Mouse (Mus musculus) intestine, embryonic 16.5 days (tissue): ENCODE measurements at regions not wholly inside any gene's neighbourhood (a gene's known extent, or its start where the extent isn't known, plus 50 kb on each side); places are given as distances from the start of the nearest gene placed in this dataset.

Experiments used
- ATAC-seq: fragments of 200-750 bp; cut with Nextera tagmentation; 2 replicates; pipeline ENCODE4 v1.8.0; 2017; ENCODE audit warnings: moderate TSS enrichment, moderate library complexity
- H3K27ac ChIP-seq: fragments of 300-500 bp; sonication (generic); 2 replicates; pipeline ENCODE4 v1.5.1; 2014; ENCODE audit warnings: mild to moderate bottlenecking, low read length
- H3K27me3 ChIP-seq: fragments of 300-500 bp; sonication (generic); replicated peaks from 2 replicates; pipeline ENCODE4 v1.6.1; 2014; ENCODE audit warnings: low read length, control low read depth, mixed read lengths; ENCODE audit not compliant: control insufficient read depth, insufficient read depth
- H3K36me3 ChIP-seq: fragments of 300-500 bp; sonication (generic); 2 replicates; pipeline ENCODE4 v1.6.1; 2014; ENCODE audit warnings: low read length, control low read depth; ENCODE audit not compliant: control insufficient read depth, insufficient read depth
- H3K4me1 ChIP-seq: fragments of 300-500 bp; sonication (generic); 2 replicates; pipeline ENCODE4 v1.6.1; 2014; ENCODE audit warnings: low read length, control low read depth, mixed read lengths; ENCODE audit not compliant: control insufficient read depth, insufficient read depth
- H3K4me2 ChIP-seq: fragments of 300-500 bp; sonication (generic); 2 replicates; pipeline ENCODE4 v1.6.1; 2014; ENCODE audit warnings: low read depth, low read length, control low read depth
- H3K4me3 ChIP-seq: fragments of 300-500 bp; sonication (generic); 2 replicates; pipeline ENCODE4 v1.5.1; 2014; ENCODE audit warnings: mild to moderate bottlenecking, low read length
- H3K9ac ChIP-seq: fragments of 300-500 bp; sonication (generic); 2 replicates; pipeline ENCODE4 v1.6.1; 2014; ENCODE audit warnings: low read depth, low read length
- H3K9me3 ChIP-seq: fragments of 300-500 bp; sonication (generic); 2 replicates; pipeline ENCODE4 v1.6.1; 2016; ENCODE audit warnings: low read length, control low read depth; ENCODE audit not compliant: control insufficient read depth
- WGBS: fragments of 180-500 bp; shearing (Covaris S2); extraction: QIAGEN DNeasy Blood & Tissue Kit; methylation state at CpG from one replicate; pipeline ENCODE4 v1.1.7; 2014; 5-methylcytosine and 5-hydroxymethylcytosine counted together

DNA sequence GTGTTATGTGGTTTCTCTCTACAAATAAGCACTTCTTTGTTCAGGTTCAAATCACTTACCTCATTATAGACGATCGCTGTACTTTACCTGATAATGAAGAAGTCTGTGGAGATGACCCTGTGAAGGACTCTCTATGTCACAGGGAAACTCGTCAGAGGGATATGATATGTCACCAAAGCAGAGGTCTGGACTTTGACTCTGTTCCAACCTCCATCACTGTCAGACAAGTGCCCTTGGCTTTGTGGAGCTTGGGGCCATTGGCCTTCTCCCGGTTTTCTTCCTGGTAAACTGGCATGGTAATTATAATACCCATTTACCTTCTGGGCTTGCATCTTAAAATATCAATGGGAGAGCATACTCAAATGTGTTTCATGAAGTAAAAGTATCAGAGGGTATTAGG, 98.1 kb upstream of the Rxfp2 start:
- ATAC-seq: no peak

GRCm38 (mm10) chr5:149924501-149924900, 94.0 kb upstream of the Rxfp2 start:
- Histone ChIP-seq H3K27ac (no peak overlapping the region), H3K9ac (no peak overlapping the region), H3K36me3 (no peaks in the 10 kb centered on the region), H3K4me3 (no peak overlapping the region), H3K4me1 (no peaks in the 10 kb centered on the region), H3K27me3 (no peaks in the 10 kb centered on the region), H3K9me3 (no peaks in the 10 kb centered on the region), H3K4me2 (no peak overlapping the region)
- WGBS: 83% methylated on average over 10 of the region's 10 CpGs
- no peak for ATAC-seq

More for the DNA sequence above, 98.1 kb upstream of the Rxfp2 start:
- Histone ChIP-seq H3K9ac (no peak overlapping the region), H3K36me3 (no peaks in the 10 kb centered on the region), H3K27me3 (no peaks in the 10 kb centered on the region), H3K9me3 (no peaks in the 10 kb centered on the region), H3K4me1 (no peaks in the 10 kb centered on the region), H3K27ac (no peak overlapping the region), H3K4me2 (no peak overlapping the region), H3K4me3 (no peak overlapping the region)
- 87% methylated on average over 4 of the region's 4 CpGs for WGBS

DNA sequence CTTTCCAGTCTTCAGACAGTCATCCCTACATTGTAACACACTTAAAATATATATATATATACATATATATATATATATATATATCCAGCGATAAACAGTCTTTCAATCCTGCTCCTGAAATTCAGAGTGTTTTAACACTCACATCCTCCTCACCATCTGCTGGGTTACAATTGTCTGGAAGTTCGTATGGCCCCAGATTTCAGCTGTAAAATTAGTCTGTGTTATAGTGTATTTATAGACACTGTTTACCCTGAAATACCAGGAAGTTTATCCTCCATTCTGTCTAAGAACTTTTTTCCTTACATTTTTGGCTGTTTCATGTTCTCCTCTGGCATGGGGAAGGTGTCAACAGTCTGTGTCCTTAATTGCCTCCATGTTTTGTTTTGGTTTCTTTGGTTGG, 91.7 kb upstream of the Rxfp2 start:
- no peaks in the 10 kb centered on the region for H3K9me3 ChIP-seq
- H3K4me1 ChIP-seq: no peaks in the 10 kb centered on the region
- no peak for ATAC-seq
- no peak overlapping the region for H3K27ac ChIP-seq
- H3K4me2 ChIP-seq: no peak overlapping the region
- H3K9ac ChIP-seq: no peak overlapping the region
- no peak overlapping the region for H3K4me3 ChIP-seq
- H3K36me3 ChIP-seq: no peaks in the 10 kb centered on the region
- WGBS: 68% methylated on average over 2 of the region's 2 CpGs
- H3K27me3 ChIP-seq: no peaks in the 10 kb centered on the region

DNA sequence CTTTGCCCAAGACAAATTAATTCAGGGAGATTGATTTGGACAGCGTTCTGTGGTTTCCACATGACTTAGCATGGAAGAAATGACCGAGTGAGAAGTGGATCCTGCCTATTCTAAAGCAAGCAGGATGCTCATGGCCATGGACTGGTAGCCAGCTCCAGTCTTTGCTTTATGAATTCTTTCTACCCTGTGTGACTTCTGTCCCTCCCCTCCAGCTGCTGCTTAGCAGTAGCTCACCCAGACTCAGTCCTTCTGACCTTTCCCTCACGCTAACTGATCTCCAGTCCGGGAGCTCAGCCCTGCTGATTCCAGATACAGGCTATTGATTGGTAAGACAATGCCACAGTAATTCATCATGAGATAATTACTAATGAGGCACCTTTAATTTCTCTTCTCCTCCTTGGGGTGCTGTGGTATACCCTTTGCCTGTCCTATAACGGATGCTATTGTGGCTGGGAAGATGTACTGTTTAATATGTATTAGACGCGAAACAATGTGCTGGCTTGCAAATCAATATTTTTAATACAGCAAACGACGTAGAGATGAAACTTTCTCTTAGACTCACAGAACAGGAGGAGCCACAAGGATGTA, 86.8 kb upstream of the Rxfp2 start:
- Histone ChIP-seq H3K4me2 (no peak overlapping the region), H3K4me3 (no peak overlapping the region), H3K4me1 (no peaks in the 10 kb centered on the region), H3K27ac (no peak overlapping the region), H3K9me3 (no peaks in the 10 kb centered on the region), H3K9ac (no peak overlapping the region), H3K36me3 (no peaks in the 10 kb centered on the region), H3K27me3 (no peaks in the 10 kb centered on the region)
- WGBS: 59% methylated on average over 9 of the region's 9 CpGs
- ATAC-seq: no peak

- H3K36me3 ChIP-seq: no peaks in the 10 kb centered on the region
- H3K4me2 ChIP-seq: no peak overlapping the region
- no peak overlapping the region for H3K9ac ChIP-seq
- H3K4me3 ChIP-seq: no peak overlapping the region
- no peaks in the 10 kb centered on the region for H3K27me3 ChIP-seq
- WGBS: 55% methylated on average over 4 of the region's 4 CpGs
- no peaks in the 10 kb centered on the region for H3K4me1 ChIP-seq
- H3K27ac ChIP-seq: no peak overlapping the region
- no peaks in the 10 kb centered on the region for H3K9me3 ChIP-seq
- no peak for ATAC-seq
Observed at GRCm38 (mm10) chr5:149932220-149932619, 86.3 kb upstream of the Rxfp2 start.

- Histone ChIP-seq H3K9me3 (no peaks in the 10 kb centered on the region), H3K27me3 (no peaks in the 10 kb centered on the region), H3K36me3 (no peaks in the 10 kb centered on the region), H3K4me1 (no peaks in the 10 kb centered on the region), H3K4me2 (no peak overlapping the region), H3K4me3 (no peak overlapping the region), H3K27ac (no peak overlapping the region), H3K9ac (no peak overlapping the region)
- no peak for ATAC-seq
Observed at GRCm38 (mm10) chr5:149945651-149946050, 72.8 kb upstream of the Rxfp2 start.

- ATAC-seq: no peak
- Histone ChIP-seq H3K27ac (no peak overlapping the region), H3K9ac (no peak overlapping the region), H3K27me3 (no peaks in the 10 kb centered on the region), H3K4me1 (no peaks in the 10 kb centered on the region), H3K9me3 (no peaks in the 10 kb centered on the region), H3K4me3 (no peak overlapping the region), H3K36me3 (no peaks in the 10 kb centered on the region), H3K4me2 (no peak overlapping the region)
- 77% methylated on average over 2 of the region's 2 CpGs for WGBS
Observed at GRCm38 (mm10) chr5:149947491-149947890, 71.0 kb upstream of the Rxfp2 start.

GRCm38 (mm10) chr5:149956931-149957330, 61.5 kb upstream of the Rxfp2 start:
- WGBS: 87% methylated on average over 4 of the region's 4 CpGs
- H3K9ac ChIP-seq: no peak overlapping the region
- no peak for ATAC-seq

DNA sequence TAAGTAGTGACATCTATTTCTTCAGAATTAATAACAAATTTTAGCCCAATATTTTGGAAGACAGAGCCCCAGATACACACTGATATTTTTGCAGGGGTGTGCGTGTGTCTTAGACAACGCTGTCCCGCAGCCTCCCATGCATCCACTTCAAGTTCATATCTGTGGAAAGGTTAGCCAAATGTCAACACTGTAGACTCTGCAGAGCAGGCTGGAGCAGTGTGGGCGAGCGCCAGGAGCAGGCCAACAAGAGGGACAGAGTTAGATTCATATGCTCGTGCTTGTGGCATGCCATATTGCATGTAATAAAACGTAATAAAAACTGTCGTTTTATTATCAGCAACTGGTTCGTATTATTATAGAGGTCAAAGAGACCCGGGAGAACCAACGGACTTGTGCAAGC, 57.3 kb upstream of the Rxfp2 start:
- no peak overlapping the region for H3K9ac ChIP-seq
- no peaks in the 10 kb centered on the region for H3K36me3 ChIP-seq
- no peaks in the 10 kb centered on the region for H3K4me1 ChIP-seq
- H3K9me3 ChIP-seq: no peaks in the 10 kb centered on the region
- no peak for ATAC-seq
- 61% methylated on average over 11 of the region's 11 CpGs for WGBS
- H3K4me3 ChIP-seq: no peak overlapping the region
- H3K4me2 ChIP-seq: no peak overlapping the region
- no peak overlapping the region for H3K27ac ChIP-seq
- H3K27me3 ChIP-seq: no peaks in the 10 kb centered on the region

More at GRCm38 (mm10) chr5:149956931-149957330, 61.5 kb upstream of the Rxfp2 start:
- Histone ChIP-seq H3K27me3 (no peaks in the 10 kb centered on the region), H3K4me3 (no peak overlapping the region), H3K27ac (no peak overlapping the region), H3K9me3 (no peaks in the 10 kb centered on the region), H3K4me1 (no peaks in the 10 kb centered on the region), H3K36me3 (no peaks in the 10 kb centered on the region), H3K4me2 (no peak overlapping the region)

DNA sequence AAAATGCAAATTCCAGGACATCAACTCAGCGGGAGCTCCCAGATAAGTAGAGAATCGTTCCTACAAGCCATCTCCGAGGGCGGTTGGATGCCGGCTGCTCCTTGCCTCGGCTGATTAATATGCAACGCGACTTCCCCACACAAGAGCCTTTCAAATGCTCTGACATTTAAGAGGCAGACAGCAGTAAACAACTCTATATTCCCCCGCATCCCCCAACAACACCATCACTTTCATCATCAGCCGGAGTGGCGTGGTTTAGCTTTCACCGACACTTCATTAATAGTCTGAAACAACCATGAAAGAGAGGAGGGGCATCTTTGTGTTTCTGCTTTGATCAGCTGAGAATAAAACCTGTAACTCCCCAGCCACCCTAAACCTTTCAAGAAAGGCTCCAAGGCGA, 53.7 kb upstream of the Rxfp2 start:
- H3K27me3 ChIP-seq: no peaks in the 10 kb centered on the region
- no peaks in the 10 kb centered on the region for H3K9me3 ChIP-seq
- H3K4me3 ChIP-seq: no peak overlapping the region
- H3K36me3 ChIP-seq: no peaks in the 10 kb centered on the region
- no peak overlapping the region for H3K27ac ChIP-seq
- 31% methylated on average over 13 of the region's 13 CpGs for WGBS
- H3K9ac ChIP-seq: no peak overlapping the region
- H3K4me1 ChIP-seq: no peaks in the 10 kb centered on the region
- ATAC-seq: no peak
- H3K4me2 ChIP-seq: no peak overlapping the region
